Mouse (Mus musculus): ENCODE results near the gene Aldh18a1. TPM values are rescaled to one million over a fixed set of nuclear protein-coding genes. Genes with fewer than 3 reads are reported as not detected.

Aldh18a1 gene
- polyA plus RNA-seq, 2 experiments, result 25.6 to 26.7 TPM

- WGBS (ENCODE audit: insufficient replicate concordance), result 69% methylated on average over 6 of the region's 6 CpGs
- H3K4me1 ChIP-seq (replicated peaks; ENCODE audit: control insufficient read depth in 2 of 2, insufficient read depth in 2 of 2, low read length in 1 of 2), result peaks cover 12 to 22% of the 10 kb centered on the region in 2 experiments
- ATAC-seq (ENCODE audit: insufficient read depth) (no peak), DNase-seq (ENCODE audit: low read depth in 3 of 3, low spot score in 3 of 3) (no peak)
- no peak overlapping the region for H3K27ac ChIP-seq
- no peaks in the 10 kb centered on the region for H3K27me3 ChIP-seq (ENCODE audit: control insufficient read depth, insufficient read depth, low read length)
- no peak overlapping the region for H3K9ac ChIP-seq (replicated peaks)
- TF ChIP-seq EP300 (IDR thresholded peaks at IDR 0.05; ENCODE audit: low read depth), result no peak
- no peak for TF ChIP-seq CTCF (IDR thresholded peaks at IDR 0.05; ENCODE audit: low read depth)
- H3K4me3 ChIP-seq (ENCODE audit: insufficient read depth in 1 of 2, low read depth in 2 of 2, low read length in 2 of 2), result no peak overlapping the region
- no peak overlapping the region for H3K4me2 ChIP-seq (ENCODE audit: low read depth)
- peaks cover 23% of the 10 kb centered on the region for H3K36me3 ChIP-seq (replicated peaks; ENCODE audit: control insufficient read depth, insufficient read depth, low read depth)
- H3K9me3 ChIP-seq (ENCODE audit: control insufficient read depth, low read length), result no peaks in the 10 kb centered on the region
Measured at GRCm38 (mm10) chr19:40549516-40550135, 38.6 kb downstream of the Aldh18a1 start.

GRCm38 (mm10) chr19:40548796-40549515 lies 39.3 kb downstream of the Aldh18a1 start:
- 0 out of 2 replicates have a peak, but pooled peaks have one; percentile 16 for TF ChIP-seq CTCF (IDR thresholded peaks at IDR 0.05; ENCODE audit: low read depth)
- no peak for TF ChIP-seq EP300 (IDR thresholded peaks at IDR 0.05; ENCODE audit: low read depth)
- H3K4me2 ChIP-seq (ENCODE audit: low read depth), result no peak overlapping the region

GRCm38 (mm10) chr19:40548386-40548785 lies 39.9 kb downstream of the Aldh18a1 start:
- H3K4me1 ChIP-seq (replicated peaks; ENCODE audit: control insufficient read depth in 2 of 2, insufficient read depth in 2 of 2, low read length in 1 of 2), result peaks cover 7 to 15% of the 10 kb centered on the region in 2 experiments
- TF ChIP-seq CTCF (IDR thresholded peaks at IDR 0.05; ENCODE audit: low read depth) (no peak), EP300 (IDR thresholded peaks at IDR 0.05; ENCODE audit: low read depth) (no peak)
- H3K27me3 ChIP-seq (ENCODE audit: control insufficient read depth, insufficient read depth, low read length), result no peaks in the 10 kb centered on the region
- no peak overlapping the region for H3K4me2 ChIP-seq (ENCODE audit: low read depth)
- H3K27ac ChIP-seq, result no peak overlapping the region
- 82% methylated on average over 6 of the region's 6 CpGs for WGBS (ENCODE audit: insufficient replicate concordance)
- DNase-seq (ENCODE audit: low read depth in 3 of 3, low spot score in 3 of 3) (no peak), ATAC-seq (ENCODE audit: insufficient read depth) (no peak)
- no peak overlapping the region for H3K9ac ChIP-seq (replicated peaks)
- H3K9me3 ChIP-seq (ENCODE audit: control insufficient read depth, low read length), result no peaks in the 10 kb centered on the region
- H3K4me3 ChIP-seq (ENCODE audit: insufficient read depth in 1 of 2, low read depth in 2 of 2, low read length in 2 of 2), result no peak overlapping the region
- H3K36me3 ChIP-seq (replicated peaks; ENCODE audit: control insufficient read depth, insufficient read depth, low read depth), result peaks cover 16% of the 10 kb centered on the region

More at GRCm38 (mm10) chr19:40548796-40549515, 39.3 kb downstream of the Aldh18a1 start:
- WGBS (ENCODE audit: insufficient replicate concordance), result 49% methylated on average over 5 of the region's 5 CpGs
- Histone ChIP-seq H3K9ac (replicated peaks) (no peak overlapping the region), H3K36me3 (replicated peaks; ENCODE audit: control insufficient read depth, insufficient read depth, low read depth) (peaks cover 19% of the 10 kb centered on the region), H3K4me3 (ENCODE audit: insufficient read depth in 1 of 2, low read depth in 2 of 2, low read length in 2 of 2) (no peak overlapping the region), H3K27ac (no peak overlapping the region), H3K4me1 (replicated peaks; ENCODE audit: control insufficient read depth in 2 of 2, insufficient read depth in 2 of 2, low read length in 1 of 2) (peaks cover 12 to 21% of the 10 kb centered on the region in 2 experiments), H3K27me3 (ENCODE audit: control insufficient read depth, insufficient read depth, low read length) (no peaks in the 10 kb centered on the region), H3K9me3 (ENCODE audit: control insufficient read depth, low read length) (no peaks in the 10 kb centered on the region)
- ATAC-seq (ENCODE audit: insufficient read depth), result no peak
- DNase-seq (ENCODE audit: low read depth in 3 of 3, low spot score in 3 of 3), result no peak

- H3K4me2 ChIP-seq (ENCODE audit: low read depth), result no peak overlapping the region
- no peaks in the 10 kb centered on the region for H3K36me3 ChIP-seq (replicated peaks; ENCODE audit: control insufficient read depth, insufficient read depth, low read depth)
- TF ChIP-seq EP300 (IDR thresholded peaks at IDR 0.05; ENCODE audit: low read depth) (no peak), CTCF (IDR thresholded peaks at IDR 0.05; ENCODE audit: low read depth) (peak; percentile 96)
- H3K4me1 ChIP-seq (replicated peaks; ENCODE audit: control insufficient read depth in 2 of 2, insufficient read depth in 2 of 2, low read length in 1 of 2), result peaks cover 3 to 5% of the 10 kb centered on the region in 2 experiments; a peak in 1 of 4 replicates
- H3K9me3 ChIP-seq (ENCODE audit: control insufficient read depth, low read length), result no peaks in the 10 kb centered on the region
- H3K27ac ChIP-seq, result no peak overlapping the region
- WGBS (ENCODE audit: insufficient replicate concordance), result 4% methylated on average over 3 of the region's 3 CpGs
- no peak overlapping the region for H3K9ac ChIP-seq (replicated peaks)
- DNase-seq (ENCODE audit: low read depth in 3 of 3, low spot score in 3 of 3), result peak; percentile 39 to 54 (median 43)
- H3K4me3 ChIP-seq (ENCODE audit: insufficient read depth in 1 of 2, low read depth in 2 of 2, low read length in 2 of 2), result no peak overlapping the region
- no peaks in the 10 kb centered on the region for H3K27me3 ChIP-seq (ENCODE audit: control insufficient read depth, insufficient read depth, low read length)
- peak; percentile 57; the same call in 1 of the 2 replicates for ATAC-seq (ENCODE audit: insufficient read depth)
Measured at GRCm38 (mm10) chr19:40544856-40545255, 43.4 kb downstream of the Aldh18a1 start.

GRCm38 (mm10) chr19:40542776-40543175 lies 45.5 kb downstream of the Aldh18a1 start:
- H3K4me3 ChIP-seq (ENCODE audit: insufficient read depth in 1 of 2, low read depth in 2 of 2, low read length in 2 of 2), result no peak overlapping the region
- no peaks in the 10 kb centered on the region for H3K36me3 ChIP-seq (replicated peaks; ENCODE audit: control insufficient read depth, insufficient read depth, low read depth)
- H3K4me1 ChIP-seq (replicated peaks; ENCODE audit: control insufficient read depth in 2 of 2, insufficient read depth in 2 of 2, low read length in 1 of 2), result peaks cover 5 to 6% of the 10 kb centered on the region in 2 experiments; a peak in 1 of 4 replicates
- 52% methylated on average over 7 of the region's 7 CpGs for WGBS (ENCODE audit: insufficient replicate concordance)
- DNase-seq (ENCODE audit: low read depth in 3 of 3, low spot score in 3 of 3) (no peak), ATAC-seq (ENCODE audit: insufficient read depth) (peak; percentile 50; the same call in 1 of the 2 replicates)
- TF ChIP-seq EP300 (IDR thresholded peaks at IDR 0.05; ENCODE audit: low read depth), result no peak
- TF ChIP-seq CTCF (IDR thresholded peaks at IDR 0.05; ENCODE audit: low read depth), result no peak
- no peaks in the 10 kb centered on the region for H3K9me3 ChIP-seq (ENCODE audit: control insufficient read depth, low read length)
- H3K9ac ChIP-seq (replicated peaks), result no peak overlapping the region
- H3K4me2 ChIP-seq (ENCODE audit: low read depth), result no peak overlapping the region
- no peak overlapping the region for H3K27ac ChIP-seq
- H3K27me3 ChIP-seq (ENCODE audit: control insufficient read depth, insufficient read depth, low read length), result no peaks in the 10 kb centered on the region

Data from liver, embryonic 14.5 days (tissue).